Mouse (Mus musculus) cerebellum, adult 2 months (tissue): ENCODE data around the gene Ddx11. TPM values are rescaled to one million over a fixed set of nuclear protein-coding genes. Genes with fewer than 3 reads are reported as not detected.

Experiments used
- DNase-seq, 2 experiments: peaks; one replicate each; pipeline ENCODE4 v3.0.0; 2021
- H3K27ac ChIP-seq: fragments of 200-500 bp; 2 replicates; pipeline ENCODE4 v1.5.1; 2012; ENCODE audit warnings: low read length, control low read depth, inconsistent platforms; ENCODE audit not compliant: insufficient read depth
- H3K27me3 ChIP-seq: fragments of 200-500 bp; 2 replicates; pipeline ENCODE4 v1.6.1; 2012; ENCODE audit warnings: inconsistent platforms, mild to moderate bottlenecking, low read length, moderate library complexity; ENCODE audit not compliant: control insufficient read depth, insufficient read depth
- H3K4me1 ChIP-seq: fragments of 200-500 bp; 2 replicates; pipeline ENCODE4 v1.6.1; 2011; ENCODE audit warnings: low read length; ENCODE audit not compliant: control insufficient read depth, insufficient read depth
- H3K4me3 ChIP-seq: fragments of 200-500 bp; replicated peaks from 2 replicates; pipeline ENCODE3; 2011; ENCODE audit warnings: mild to moderate bottlenecking, low read depth, low read length, control low read depth; ENCODE audit not compliant: insufficient read depth
- CTCF ChIP-seq: fragments of 200-500 bp; IDR thresholded peaks from 2 replicates; pipeline ENCODE4 v1.5.1; 2011; ENCODE audit warnings: low read depth, mild to moderate bottlenecking, control low read depth, low read length, moderate library complexity, borderline replicate concordance; ENCODE audit not compliant: insufficient read depth
- POLR2A ChIP-seq: fragments of 200-500 bp; IDR thresholded peaks from 2 replicates; pipeline ENCODE4 v1.6.1; 2011; ENCODE audit warnings: low read length, control low read depth, borderline replicate concordance; ENCODE audit not compliant: insufficient read depth
- WGBS: fragments of 180-500 bp; shearing (Covaris S2); methylation state at CpG from one replicate; pipeline ENCODE4 v1.1.7; 2018; 5-methylcytosine and 5-hydroxymethylcytosine counted together
- polyA plus RNA-seq: library from polyadenylated mRNA; depleted of rRNA; stranded (reverse); fragments of >200 nt; gene quantifications from 2 replicates; pipeline ENCODE4 v1.2.3, GENCODE M21; 2012

Gene Ddx11
- polyA plus RNA-seq, 1 experiment, result 3.9 TPM

GRCm38 (mm10) chr17:66090251-66090650 lies 33.1 kb upstream of the Ddx11 start:
- Histone ChIP-seq H3K27ac (no peak overlapping the region), H3K27me3 (no peaks in the 10 kb centered on the region), H3K4me3 (no peak overlapping the region), H3K4me1 (no peaks in the 10 kb centered on the region; the same call in 1 of the 2 replicates)
- DNase-seq, result no peak
- TF ChIP-seq CTCF, result no peak
- no peak for TF ChIP-seq POLR2A

GRCm38 (mm10) chr17:66091392-66091791 lies 31.9 kb upstream of the Ddx11 start:
- no peak for DNase-seq
- no peak overlapping the region for H3K4me3 ChIP-seq
- no peak overlapping the region for H3K27ac ChIP-seq
- no peaks in the 10 kb centered on the region; the same call in 1 of the 2 replicates for H3K4me1 ChIP-seq
- H3K27me3 ChIP-seq, result no peaks in the 10 kb centered on the region
- TF ChIP-seq CTCF, result no peak
- TF ChIP-seq POLR2A, result no peak
- WGBS, result 68% methylated on average over 2 of the region's 2 CpGs

DNA sequence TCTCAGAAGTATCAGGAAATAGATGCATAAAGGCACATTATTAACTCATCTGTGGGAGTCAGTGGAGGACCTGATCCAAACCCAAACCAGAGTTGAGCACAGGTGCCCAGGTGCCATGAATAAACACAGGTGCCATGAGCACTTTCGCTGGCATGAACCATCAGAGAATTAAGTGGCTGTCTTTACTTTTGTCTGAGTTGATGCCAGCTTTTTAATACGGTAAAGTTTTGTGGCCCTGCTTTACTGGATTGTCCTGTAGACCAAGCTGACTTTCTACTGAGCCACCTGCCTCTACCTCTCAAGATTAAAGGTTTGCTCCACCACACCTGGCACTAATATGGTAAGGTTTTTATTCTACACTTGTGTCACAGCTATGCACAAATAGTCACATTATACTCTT lies 31.3 kb upstream of the Ddx11 start:
- no peak for DNase-seq
- 67% methylated on average over 2 of the region's 2 CpGs for WGBS
- TF ChIP-seq POLR2A (no peak), CTCF (no peak)
- H3K4me3 ChIP-seq, result no peak overlapping the region
- no peak overlapping the region for H3K27ac ChIP-seq
- H3K27me3 ChIP-seq, result no peaks in the 10 kb centered on the region
- no peaks in the 10 kb centered on the region; the same call in 1 of the 2 replicates for H3K4me1 ChIP-seq

DNA sequence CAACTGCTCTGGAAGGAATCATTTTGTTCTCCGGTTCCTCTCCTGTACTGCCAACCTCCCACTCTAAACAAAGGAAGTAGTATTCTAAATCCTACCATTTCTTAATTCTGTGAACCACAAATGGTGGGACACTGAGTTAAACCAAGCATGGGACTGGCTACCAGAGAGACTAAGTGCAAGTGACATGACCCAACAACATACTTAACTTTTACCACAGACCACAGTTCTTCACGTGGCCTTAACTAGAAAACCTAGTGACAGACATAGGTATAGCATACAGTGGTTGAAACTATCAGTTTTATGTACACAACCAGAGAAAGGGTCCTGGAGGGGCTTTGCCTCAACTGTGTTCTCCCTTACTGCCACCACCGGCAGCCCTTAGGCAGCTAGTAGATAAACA lies 30.7 kb upstream of the Ddx11 start:
- Histone ChIP-seq H3K27ac (no peak overlapping the region), H3K27me3 (no peaks in the 10 kb centered on the region), H3K4me3 (no peak overlapping the region), H3K4me1 (no peaks in the 10 kb centered on the region; the same call in 1 of the 2 replicates)
- 74% methylated on average over 3 of the region's 3 CpGs for WGBS
- no peak for DNase-seq
- TF ChIP-seq CTCF, result no peak
- no peak for TF ChIP-seq POLR2A

GRCm38 (mm10) chr17:66100566-66101379 lies 22.5 kb upstream of the Ddx11 start:
- DNase-seq, result peak; percentile 23 to 37
- TF ChIP-seq POLR2A, result no peak
- Histone ChIP-seq H3K4me1 (no peaks in the 10 kb centered on the region; the same call in 1 of the 2 replicates), H3K4me3 (peak overlapping the region; percentile 90), H3K27ac (peak overlapping the region; percentile 99), H3K27me3 (no peaks in the 10 kb centered on the region)
- 2% methylated on average over 40 of the region's 41 CpGs for WGBS

DNA sequence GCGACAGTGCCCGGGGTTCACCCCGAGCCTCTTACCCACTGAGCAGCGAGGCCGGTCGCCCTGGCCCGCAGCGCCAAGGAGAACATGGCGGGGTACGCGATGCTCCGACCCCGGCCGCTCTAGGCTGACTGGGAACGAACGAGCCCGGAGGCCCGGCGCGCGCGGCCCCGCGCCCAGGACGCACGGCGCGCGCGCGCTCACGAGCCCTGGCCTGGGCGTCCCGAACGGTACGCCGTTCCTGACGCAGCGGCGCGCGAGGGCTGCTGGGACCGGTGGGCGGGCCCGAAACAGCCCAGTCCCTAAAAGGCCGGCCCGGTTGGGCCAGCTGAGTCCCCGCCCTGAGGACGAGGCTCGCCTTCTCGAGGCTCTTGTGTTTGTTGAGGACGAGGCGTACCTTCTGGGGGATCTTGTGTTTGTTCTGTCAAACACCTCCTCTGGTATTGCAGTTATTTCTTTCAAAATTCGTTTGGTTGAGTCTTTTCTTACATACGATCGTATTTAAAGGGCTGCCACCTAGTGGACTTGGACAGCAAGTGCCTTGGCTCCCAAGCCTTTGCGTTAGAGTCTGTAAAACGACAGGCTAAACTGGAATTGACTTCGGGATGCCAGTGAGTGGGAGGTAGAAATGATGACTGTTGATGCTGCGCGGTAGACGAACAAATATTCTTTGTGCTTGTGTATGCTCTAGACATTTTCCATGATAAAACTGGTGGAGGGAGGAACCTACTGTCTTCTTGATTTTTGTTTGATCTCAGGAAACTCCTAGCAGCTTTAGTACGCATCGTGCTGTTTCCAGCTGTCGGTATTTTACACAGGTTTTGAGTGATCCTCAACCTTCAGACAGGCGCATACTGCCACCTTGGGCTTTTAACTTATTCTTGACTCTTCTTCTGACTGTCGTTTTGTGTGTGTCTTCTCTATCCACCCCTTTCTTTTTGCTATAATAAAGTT lies 21.7 kb upstream of the Ddx11 start, which contains the start of gene Ndufv2:
Ndufv2 (minus strand) TSS at position 180 of the 951 bp plus-strand sequence.
- WGBS, result under 1% methylated on average over 66 of the region's 67 CpGs
- no peaks in the 10 kb centered on the region; the same call in 1 of the 2 replicates for H3K4me1 ChIP-seq
- peak within 1 kb of the TSS; percentile 90 for H3K4me3 ChIP-seq
- TF ChIP-seq CTCF (peak; percentile 71), POLR2A (peak; percentile 92)
- H3K27me3 ChIP-seq, result no peaks in the 10 kb centered on the region
- H3K27ac ChIP-seq, result peak within 1 kb of the TSS; percentile 99
- DNase-seq, result peak; percentile 91 to 94

- Histone ChIP-seq H3K27me3 (no peaks in the 10 kb centered on the region), H3K4me1 (no peaks in the 10 kb centered on the region; the same call in 1 of the 2 replicates), H3K4me3 (no peak overlapping the region), H3K27ac (no peak overlapping the region)
- no peak for DNase-seq
- WGBS, result 86% methylated on average over 7 of the region's 7 CpGs
- TF ChIP-seq CTCF, result no peak
- no peak for TF ChIP-seq POLR2A
Measured at GRCm38 (mm10) chr17:66104076-66104475, 19.2 kb upstream of the Ddx11 start.
